Mouse (Mus musculus) cerebellum, postnatal 4 days (tissue): ENCODE data around the gene Snx9.

ENCODE experiments used
- DNase-seq, 2 experiments: peaks; one replicate each; pipeline ENCODE4 v3.0.0; 2022; ENCODE audit warnings: low spot score in 2 of 2, mixed read lengths in 1 of 2

The Snx9 gene

DNA sequence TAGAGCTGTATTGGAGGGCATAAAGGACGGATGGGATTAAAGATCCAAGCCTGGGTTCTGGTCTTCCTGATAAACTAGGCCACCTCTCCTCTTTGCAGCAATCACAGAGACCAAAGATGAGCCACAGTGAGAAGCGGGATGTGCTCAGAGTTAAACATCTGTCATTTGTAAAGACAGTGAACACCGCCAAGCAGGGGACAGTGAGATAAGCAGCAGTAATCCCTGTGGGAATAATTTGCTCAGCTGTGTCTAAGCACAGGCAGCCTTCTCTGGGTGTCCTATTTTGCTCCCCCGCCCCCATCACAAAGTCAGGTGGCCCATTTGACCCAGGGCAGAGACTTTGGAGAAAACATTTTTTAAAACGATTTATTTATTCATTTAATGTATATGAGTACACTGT is 125.6 kb downstream of the Snx9 start:
- no peak for DNase-seq

DNA sequence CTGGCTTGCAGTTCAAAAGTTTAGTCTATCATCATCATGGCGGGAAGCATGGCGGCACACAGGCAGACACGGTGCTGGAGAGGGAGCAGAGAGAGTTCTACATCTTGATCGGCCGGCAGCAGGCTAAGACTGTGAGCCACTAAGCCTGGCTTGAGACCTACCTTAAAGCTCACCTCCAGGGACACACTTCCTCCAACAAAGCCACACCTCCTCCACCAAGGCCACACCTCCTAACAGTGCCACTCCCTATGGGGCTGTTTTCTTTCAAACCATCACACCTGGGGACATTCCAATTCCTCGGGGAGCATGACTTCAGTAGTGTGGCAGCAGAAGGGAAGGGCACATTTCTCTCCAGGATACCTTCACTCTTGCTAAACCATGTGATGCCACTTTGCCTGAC is 127.4 kb downstream of the Snx9 start:
- no peak for DNase-seq

DNA sequence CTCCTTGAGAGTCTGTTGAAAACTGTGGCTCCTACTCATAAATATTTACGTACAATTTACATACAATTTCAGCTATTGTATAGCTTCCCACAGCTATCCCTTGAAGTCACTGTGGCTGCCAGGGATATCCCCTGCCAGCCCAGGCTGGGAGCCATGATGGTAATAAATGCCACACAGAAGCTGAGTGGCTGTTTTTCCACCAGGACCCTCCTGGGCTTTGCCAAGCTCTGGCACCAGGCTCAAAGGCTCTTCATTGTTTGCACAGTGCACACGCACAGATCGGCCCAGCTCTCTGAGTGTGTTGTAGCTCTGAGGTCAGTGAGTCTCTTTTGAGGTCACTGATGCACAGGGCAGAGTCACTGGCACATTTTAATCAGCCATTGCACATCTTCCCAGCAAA is 128.1 kb downstream of the Snx9 start:
- no peak for DNase-seq

DNA sequence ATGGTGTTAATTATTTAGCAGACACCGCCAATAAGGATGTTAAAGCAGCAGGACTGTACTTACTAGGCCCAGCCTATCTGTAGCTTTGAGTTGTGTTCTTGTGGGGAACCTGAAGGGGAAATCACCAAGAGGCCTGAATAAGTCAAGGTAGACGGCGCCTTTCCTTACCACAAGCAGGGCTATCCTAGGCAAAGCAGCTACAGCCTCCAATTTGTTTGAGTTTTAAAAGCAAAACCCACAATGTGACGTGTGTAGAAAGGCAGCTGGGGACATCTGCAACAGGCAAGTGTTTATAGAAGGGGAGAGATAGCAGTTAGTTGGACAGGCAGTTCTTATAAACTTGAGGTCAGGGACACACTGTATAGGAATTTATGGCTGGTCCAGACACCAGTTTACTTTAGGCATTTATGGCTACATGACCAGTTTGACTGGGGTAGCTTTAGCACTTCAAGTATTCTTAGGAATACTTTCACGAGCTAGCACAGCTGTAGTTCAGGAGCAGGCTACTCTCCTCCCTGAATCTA is 129.2 kb downstream of the Snx9 start:
- no peak for DNase-seq

DNA sequence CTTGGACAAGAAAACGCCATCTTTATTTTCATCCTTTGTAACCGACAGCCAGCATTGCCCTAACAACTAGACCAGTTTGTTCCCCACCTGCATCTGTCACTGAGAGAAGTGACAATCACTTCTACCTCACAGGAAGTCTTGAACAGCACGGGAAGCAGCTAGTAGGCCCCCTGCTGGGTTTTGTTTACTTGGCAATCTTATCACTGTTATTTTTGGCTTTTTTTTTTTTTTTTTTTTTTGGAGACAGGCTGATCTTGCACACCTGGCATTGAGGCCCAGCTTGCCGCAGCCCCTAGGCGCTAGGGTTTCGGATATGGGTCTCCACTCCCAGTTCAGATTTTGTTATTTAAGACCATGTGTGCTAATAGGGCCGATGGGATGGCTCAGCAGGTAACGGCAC is 132.4 kb downstream of the Snx9 start:
- DNase-seq, result no peak

DNA sequence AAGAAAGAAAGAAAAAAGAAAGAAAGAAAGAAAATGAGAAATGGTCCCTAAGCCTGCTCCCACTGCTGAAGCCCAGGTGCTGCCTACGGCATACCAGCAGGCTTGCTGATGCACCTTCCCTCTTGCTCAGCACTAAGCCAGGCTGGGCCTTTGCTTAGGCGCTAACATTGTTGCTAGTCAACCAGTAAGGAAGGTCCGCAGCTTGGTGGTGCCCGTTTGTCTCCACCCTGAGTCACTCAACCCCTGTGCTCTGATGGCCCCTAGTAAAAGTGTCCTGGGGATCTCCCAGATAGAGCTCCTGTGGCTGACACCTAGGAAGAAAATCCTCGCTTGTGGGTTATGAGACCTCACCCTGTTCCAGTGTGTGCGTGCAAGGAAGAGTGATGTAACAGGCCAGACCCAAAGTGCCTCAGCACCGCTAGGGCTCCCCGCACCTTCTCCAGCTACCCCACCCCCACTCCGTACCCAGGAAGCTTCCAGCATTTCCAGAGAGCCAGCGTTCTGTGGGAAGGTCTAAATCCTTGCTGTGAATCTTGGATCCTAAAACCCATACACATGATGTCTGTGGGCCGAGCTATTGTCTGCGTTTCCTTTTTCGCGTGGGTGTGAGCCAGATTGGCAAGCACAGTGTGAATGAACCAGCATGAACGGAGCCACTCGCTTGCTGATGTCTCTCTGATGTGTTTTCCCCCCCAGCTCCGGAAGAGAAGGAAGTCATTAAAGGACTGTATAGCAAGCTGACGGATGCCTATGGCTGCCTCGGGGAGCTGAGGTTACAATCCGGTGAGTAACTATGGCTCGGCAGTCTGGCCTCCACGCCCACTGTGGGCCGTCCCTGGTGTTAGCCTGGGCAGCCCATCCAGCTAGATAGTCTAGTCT is 134.2 kb downstream of the Snx9 start:
- no peak for DNase-seq

DNA sequence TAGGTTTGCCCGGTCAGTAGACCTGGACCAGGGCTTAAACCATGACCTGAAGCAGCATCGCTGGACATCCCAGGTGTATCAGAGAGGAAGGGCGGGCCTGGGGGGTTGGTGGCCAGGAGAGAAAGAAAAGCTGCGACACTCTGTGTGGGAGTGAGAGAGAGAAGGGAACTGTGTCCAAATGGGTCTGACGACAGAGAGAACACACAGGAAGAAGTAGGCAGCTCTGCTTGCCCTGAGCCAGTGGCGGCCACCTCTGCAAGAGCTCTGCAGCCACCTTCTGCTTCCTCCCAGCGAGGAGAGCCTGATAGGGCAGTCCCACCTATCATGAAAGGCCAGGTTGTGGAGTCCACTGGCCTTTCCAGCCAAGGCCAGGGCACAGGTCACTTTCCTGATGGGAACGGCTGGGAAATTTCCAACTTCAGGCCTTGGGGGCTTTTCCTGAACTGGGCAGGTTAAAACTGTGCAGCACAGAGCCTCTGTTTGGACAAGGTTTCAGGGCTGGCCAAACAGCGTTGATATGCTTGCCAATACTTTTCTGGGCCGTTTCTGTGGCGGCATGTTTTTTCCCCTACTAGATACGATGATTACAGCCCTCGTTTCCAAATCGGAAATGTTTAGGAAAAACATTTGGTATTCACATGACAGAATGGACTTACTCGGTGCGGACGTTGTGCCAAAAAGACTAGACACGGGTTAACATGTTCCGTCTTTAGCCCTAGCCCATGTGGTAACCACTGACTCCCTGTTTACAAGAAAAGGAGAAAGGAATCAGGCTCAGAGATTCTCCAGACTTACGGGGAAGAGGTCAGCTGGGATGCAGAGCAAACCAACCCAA is 135.3 kb downstream of the Snx9 start:
- DNase-seq, result no peak

DNA sequence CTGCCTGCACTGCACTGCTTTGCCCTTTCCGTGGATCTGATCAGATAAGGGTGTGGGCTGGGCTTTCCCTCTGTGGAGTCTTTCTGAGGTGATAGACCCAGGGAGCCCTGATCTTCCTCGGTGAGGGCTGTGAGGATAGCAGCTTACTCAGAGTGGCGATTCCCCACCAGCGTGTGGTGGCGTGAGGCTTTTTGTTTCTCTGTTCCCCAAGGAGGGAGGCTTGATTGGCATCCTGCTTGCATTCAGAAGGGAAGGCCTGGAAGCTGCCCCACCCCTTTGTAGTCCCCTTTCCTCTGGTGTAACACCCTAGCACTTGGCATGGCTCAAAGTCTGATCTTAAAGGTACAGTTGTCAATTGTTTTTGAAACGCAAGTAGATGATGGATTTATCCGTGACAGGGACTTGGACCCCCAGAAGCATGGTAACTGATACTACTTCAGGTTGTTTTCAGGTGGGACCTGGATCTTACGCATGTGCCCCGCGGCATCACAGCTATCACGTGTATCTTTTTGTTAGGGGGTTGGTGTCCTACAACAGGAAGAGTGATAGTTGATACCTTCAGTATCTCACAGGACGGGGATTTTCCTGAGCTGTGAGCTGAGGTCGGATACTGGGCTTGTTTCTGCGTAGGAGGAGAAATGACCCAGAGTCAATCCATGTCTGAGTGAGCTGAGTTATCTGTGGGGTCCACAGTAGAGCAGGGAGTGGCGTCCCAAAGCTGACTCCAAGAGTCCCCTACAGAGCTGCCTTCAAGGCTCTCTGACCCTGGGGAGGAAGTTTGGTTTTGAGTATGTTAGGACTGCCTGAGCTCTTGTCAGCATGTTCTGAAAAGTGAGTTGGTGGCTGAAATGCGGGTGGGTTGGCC is 136.2 kb downstream of the Snx9 start:
- no peak for DNase-seq

DNA sequence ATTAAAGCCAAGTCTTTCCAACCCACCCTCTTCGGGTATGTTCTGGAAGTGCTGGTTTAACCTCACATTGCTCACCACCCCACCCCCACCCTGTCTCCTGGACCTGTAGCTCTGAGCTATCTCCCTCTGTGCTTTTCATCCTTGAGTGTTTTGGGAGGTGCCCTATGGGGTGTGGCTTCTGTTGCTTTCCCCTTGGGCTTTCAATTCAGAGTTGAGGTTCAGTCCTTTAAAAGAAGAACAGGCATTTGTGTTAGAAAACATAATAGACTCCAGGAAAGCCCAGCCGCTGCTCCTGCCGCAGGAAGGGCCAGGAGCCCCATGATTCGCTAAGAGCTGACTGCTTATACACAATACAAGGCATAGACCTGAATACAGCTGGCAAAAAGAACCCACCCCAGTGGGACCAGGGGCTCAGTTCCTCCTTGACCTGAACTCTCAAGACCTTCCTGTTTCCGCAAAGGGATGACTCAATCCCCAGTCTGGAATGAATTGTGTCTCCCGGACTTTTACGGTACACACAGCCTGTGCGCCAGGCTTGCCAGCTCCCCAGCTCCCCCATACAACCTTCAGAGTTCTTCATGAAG is 136.9 kb downstream of the Snx9 start:
- DNase-seq, result no peak

DNA sequence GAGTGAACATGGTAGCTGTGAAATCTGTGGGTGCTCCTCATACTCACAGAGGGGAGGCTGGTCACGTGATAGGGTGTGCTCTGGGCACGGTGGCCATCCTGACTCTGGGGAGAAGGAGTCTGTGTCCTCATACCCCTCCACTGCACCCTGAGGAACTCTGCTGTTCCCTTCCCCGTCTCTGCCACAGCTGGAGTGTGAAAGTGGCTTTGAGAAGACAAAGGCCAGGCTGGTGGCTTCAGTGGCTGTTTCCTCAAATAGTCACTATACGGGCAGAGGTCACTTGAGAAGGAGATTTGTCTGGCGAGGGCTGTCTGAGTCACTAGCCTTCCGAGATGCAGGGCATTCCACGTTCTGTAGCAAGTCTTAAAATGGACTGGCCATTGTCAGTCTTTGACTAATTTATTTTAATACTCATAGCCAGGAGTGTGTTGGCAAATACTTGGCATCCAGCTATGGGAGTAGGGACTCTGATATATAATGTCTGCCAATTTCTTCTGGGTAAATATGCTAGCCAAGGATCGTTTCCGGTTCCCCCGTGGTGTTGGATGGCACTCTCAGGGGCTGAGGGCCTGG is 137.5 kb downstream of the Snx9 start:
- DNase-seq, result no peak

DNA sequence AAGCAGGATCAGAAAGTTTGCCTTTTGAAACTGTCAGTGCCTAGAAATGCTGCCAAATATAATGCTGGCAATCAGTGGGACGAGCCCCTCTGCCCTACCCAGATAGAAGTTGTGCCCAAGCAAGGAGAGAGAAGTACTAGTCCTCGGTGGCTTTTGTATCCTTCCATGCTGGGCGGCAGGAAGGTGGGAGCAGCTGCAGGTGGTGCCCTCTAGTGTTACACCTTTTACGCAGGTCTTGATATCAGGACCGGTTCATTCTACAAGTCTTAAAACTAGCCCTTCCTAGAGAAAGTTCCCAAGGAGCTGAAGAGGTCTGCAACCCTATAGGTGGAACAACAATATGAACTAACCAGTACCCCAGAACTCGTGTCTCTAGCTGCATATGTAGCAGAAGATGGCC is 139.7 kb downstream of the Snx9 start:
- no peak for DNase-seq
